Mouse (Mus musculus) lung, embryonic 15.5 days (tissue): ENCODE data around the gene Plagl2. TPM values are rescaled to one million over a fixed set of nuclear protein-coding genes. Genes with fewer than 3 reads are reported as not detected.

ENCODE experiments used
- ATAC-seq: fragments of 200-750 bp; cut with Nextera tagmentation; 2 replicates; pipeline ENCODE4 v1.8.0; 2017; ENCODE audit warnings: moderate number of reproducible peaks, borderline replicate concordance; ENCODE audit not compliant: low FRiP score, low TSS enrichment; ENCODE audit errors: extremely low read depth
- H3K27ac ChIP-seq: fragments of 300-500 bp; sonication (generic); 2 replicates; pipeline ENCODE4 v1.5.1; 2015; ENCODE audit warnings: moderate library complexity, mild to moderate bottlenecking, inconsistent platforms
- H3K27me3 ChIP-seq: fragments of 300-500 bp; sonication (generic); 2 replicates; pipeline ENCODE4 v1.6.1; 2015; ENCODE audit warnings: inconsistent platforms
- H3K36me3 ChIP-seq: fragments of 300-500 bp; sonication (generic); 2 replicates; pipeline ENCODE4 v1.6.1; 2015; ENCODE audit warnings: inconsistent platforms
- H3K4me1 ChIP-seq: fragments of 300-500 bp; sonication (generic); 2 replicates; pipeline ENCODE4 v1.6.1; 2015; ENCODE audit warnings: inconsistent platforms
- H3K4me2 ChIP-seq: fragments of 300-500 bp; sonication (generic); 2 replicates; pipeline ENCODE4 v1.6.1; 2015; ENCODE audit warnings: inconsistent platforms, mild to moderate bottlenecking, moderate library complexity
- H3K4me3 ChIP-seq: fragments of 300-500 bp; sonication (generic); 2 replicates; pipeline ENCODE4 v1.5.1; 2015; ENCODE audit warnings: mild to moderate bottlenecking, inconsistent platforms
- H3K9ac ChIP-seq: fragments of 300-500 bp; sonication (generic); 2 replicates; pipeline ENCODE4 v1.6.1; 2015; ENCODE audit warnings: inconsistent platforms
- H3K9me3 ChIP-seq: fragments of 300-500 bp; sonication (generic); 2 replicates; pipeline ENCODE4 v1.6.1; 2016; ENCODE audit warnings: inconsistent platforms
- WGBS: fragments of 180-500 bp; shearing (Covaris S2); methylation state at CpG from one replicate; pipeline ENCODE4 v1.1.7; 2015; 5-methylcytosine and 5-hydroxymethylcytosine counted together
- polyA plus RNA-seq: library from polyadenylated mRNA; unstranded; fragments of >200 nt; fragmentation: Nextera tagmentation; extraction: Ambion mirVana; gene quantifications from 2 replicates; pipeline ENCODE4 v1.2.1, GENCODE M21; 2015

Gene Plagl2
- polyA plus RNA-seq, 1 experiment from 2014 or later, result 12.9 TPM

DNA sequence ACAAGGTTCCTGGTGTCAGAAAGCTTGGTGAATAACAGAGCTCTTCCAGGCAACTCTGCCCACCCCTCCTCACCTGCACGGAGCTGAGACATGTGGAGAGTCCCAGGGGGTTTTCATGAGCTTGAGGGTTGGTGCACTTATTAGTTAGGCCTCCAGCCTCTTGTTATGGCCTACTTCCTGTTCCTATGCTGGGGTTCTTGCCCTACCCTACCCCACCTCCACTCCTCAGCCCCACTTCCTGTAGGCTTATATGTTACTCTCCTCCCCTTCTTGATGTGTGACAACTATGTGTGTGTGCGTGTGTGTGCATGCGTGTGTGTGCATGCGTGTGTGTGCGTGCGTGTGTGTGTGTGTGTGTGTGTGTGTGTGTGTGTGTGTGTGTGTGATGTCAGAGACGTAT is 21.8 kb upstream of the Plagl2 start:
- Histone ChIP-seq H3K9ac (no peak overlapping the region), H3K27me3 (no peaks in the 10 kb centered on the region), H3K27ac (no peak overlapping the region), H3K4me3 (no peak overlapping the region), H3K4me1 (0 out of 2 replicates have a peak, but pooled peaks cover 7% of the 10 kb centered on the region), H3K9me3 (no peaks in the 10 kb centered on the region), H3K4me2 (no peak overlapping the region), H3K36me3 (peaks cover 43% of the 10 kb centered on the region)
- no peak for ATAC-seq
- WGBS, result 84% methylated on average over 6 of the region's 7 CpGs

DNA sequence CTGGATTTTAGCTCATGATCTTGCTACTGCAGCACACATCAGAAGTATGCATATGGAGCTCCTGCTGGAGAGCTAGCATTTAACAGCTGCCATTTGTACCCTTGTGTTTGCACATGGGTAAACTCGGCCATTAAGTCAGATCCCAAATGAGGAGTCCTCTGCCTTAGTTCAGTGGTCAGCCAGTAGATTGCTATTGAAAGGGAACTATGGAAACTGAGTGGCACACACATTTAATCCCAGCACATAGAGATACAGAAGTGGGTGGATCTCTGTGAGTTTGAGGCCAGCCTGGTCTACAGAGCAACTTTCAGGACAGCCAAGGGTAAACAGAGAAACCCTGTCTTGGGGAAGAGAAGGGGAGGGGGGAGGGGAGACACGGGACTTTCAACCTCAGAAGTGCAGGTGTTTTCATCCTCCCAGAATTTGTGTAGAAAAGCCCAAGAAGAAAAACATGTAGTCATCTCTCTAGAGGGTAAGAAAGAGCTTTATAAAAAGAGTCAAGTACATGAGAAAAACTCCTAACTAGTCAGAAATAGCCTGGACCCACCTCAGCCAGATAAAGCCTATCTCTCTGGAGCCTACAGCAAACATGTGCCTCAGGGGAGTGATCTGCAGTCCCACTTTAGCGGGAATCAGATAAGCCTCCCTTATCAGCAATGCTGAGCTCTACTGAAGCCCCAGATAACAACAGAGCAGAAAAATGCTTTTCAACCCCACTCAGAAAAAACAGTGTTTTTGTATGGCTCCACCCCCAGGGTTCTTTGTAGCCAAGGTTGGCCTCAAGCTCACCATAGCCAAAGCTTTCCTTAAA is 18.8 kb upstream of the Plagl2 start:
- WGBS, result 34% methylated on average over 3 of the region's 3 CpGs
- Histone ChIP-seq H3K4me3 (no peak overlapping the region), H3K4me2 (no peak overlapping the region), H3K9me3 (no peaks in the 10 kb centered on the region), H3K27me3 (no peaks in the 10 kb centered on the region), H3K27ac (no peak overlapping the region), H3K9ac (no peak overlapping the region), H3K4me1 (0 out of 2 replicates have a peak, but pooled peaks cover 7% of the 10 kb centered on the region), H3K36me3 (peaks cover 28% of the 10 kb centered on the region)
- ATAC-seq, result no peak

DNA sequence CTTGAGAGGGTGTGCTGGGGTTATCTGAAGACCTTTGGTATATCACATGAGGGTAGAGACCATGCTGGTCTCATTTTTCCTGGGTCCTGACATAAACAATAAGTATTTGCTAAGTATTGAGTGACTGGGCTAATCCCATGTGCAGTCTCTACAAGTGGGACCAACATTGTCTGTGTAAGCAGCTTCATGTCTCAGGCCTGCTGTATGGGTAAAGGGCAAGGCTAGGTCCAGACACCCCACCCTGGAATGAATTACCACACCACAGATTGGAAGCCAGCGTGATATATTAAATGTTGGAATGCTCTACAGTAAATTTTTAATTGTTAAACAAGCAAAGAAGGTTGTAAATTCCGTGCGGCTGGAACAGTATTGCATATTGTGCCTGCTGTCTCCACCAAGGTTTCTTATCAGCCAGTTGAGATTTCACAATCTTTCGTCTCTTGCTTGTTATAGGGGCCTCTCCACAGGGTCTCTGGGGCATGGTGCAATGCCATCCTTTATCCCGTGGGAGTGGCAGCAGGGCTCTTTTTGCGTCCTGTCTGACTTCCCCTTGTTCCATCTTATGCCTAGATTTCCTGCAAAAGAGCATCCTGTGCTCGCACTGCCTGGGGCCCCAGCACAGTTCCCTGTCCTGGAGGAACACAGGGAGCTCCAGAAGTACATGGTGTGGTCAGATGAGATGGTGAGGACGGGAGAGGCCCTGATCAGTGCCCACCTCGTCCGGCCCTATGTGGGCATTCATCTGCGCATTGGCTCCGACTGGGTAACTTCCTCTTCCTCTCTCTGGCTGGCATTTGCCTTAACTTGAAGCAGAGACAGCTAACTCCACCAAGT is 18.0 kb upstream of the Plagl2 start:
- H3K27ac ChIP-seq, result 0 out of 2 replicates have a peak overlapping the region, but pooled peaks have one; percentile 3
- no peak overlapping the region for H3K4me3 ChIP-seq
- H3K9me3 ChIP-seq, result no peaks in the 10 kb centered on the region
- H3K9ac ChIP-seq, result no peak overlapping the region
- ATAC-seq, result no peak
- peaks cover 23% of the 10 kb centered on the region for H3K36me3 ChIP-seq
- 58% methylated on average over 12 of the region's 12 CpGs for WGBS
- H3K4me1 ChIP-seq, result 0 out of 2 replicates have a peak, but pooled peaks cover 7% of the 10 kb centered on the region
- no peaks in the 10 kb centered on the region for H3K27me3 ChIP-seq
- H3K4me2 ChIP-seq, result no peak overlapping the region

DNA sequence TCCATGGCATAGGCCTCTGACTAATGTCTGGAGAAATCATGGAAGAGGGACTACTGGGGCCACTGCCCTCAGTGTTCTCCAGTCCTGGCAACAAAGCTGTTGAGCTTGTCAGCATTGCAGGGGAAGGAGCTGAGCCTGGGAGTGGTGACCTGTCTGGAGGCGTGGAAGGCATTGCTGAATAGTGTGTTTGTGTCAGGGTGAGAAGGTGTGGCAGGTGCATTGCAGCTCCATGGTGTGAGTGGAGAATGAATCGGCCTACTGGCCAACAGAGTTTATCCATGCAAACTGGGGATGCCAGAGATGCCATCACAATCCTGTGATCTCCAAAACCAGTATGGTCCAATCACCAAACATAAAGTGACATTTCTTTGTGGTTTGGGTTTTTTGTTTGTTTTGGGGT is 15.4 kb upstream of the Plagl2 start:
- peaks cover 20% of the 10 kb centered on the region; the same call in 1 of the 2 replicates for H3K36me3 ChIP-seq
- no peak overlapping the region for H3K9ac ChIP-seq
- H3K4me2 ChIP-seq, result no peak overlapping the region
- 92% methylated on average over 2 of the region's 2 CpGs for WGBS
- H3K4me3 ChIP-seq, result no peak overlapping the region
- ATAC-seq, result no peak
- H3K27ac ChIP-seq, result no peak overlapping the region
- no peaks in the 10 kb centered on the region for H3K27me3 ChIP-seq
- 0 out of 2 replicates have a peak, but pooled peaks cover 7% of the 10 kb centered on the region for H3K4me1 ChIP-seq
- H3K9me3 ChIP-seq, result no peaks in the 10 kb centered on the region

DNA sequence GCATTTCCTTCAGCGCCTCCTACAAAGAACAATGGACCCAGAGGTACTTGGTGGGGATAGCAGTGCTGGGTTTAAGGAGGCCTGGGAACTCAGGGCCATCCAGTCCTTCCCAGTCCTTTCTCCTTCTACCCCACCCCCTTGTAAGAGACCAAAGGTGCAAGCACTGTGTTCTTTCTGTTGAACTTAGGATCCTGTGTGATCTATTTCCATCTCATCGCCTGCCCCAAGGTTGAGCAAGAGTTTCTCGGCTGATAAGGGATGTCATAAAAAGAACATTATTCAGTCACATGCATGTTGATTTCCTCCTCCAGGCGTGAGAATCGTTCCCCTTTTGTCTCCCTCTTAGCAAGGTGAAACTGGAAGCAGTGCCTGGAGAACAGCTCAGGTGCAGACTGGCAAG is 8.5 kb upstream of the Plagl2 start:
- 87% methylated on average over 5 of the region's 5 CpGs for whole genome bisulfite sequencing
- Histone ChIP-seq H3K9ac (no peak overlapping the region), H3K4me1 (no peaks in the 10 kb centered on the region), H3K27ac (no peak overlapping the region), H3K36me3 (peaks cover 43% of the 10 kb centered on the region), H3K4me2 (no peak overlapping the region), H3K9me3 (no peaks in the 10 kb centered on the region), H3K27me3 (no peaks in the 10 kb centered on the region), H3K4me3 (no peak overlapping the region)
- ATAC-seq, result no peak

DNA sequence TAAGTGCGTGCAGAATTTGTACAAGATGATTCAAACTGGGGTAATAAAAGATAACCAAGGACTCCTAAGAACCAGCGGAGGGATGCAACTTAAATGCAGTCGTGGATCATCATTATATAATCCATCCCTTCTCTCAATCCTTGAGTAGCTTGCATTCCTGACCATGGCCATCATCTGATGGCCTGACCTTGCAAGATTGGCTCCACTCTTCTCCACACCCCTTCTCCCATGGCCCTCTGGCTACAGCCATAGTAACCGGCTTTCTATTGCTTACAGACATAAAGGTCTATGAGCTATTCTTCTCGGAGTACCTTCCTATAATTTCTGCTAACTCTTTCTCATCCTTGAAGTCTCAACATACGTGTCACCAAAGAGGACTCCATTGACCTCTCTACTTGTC is 930 bp upstream of the Plagl2 start:
- Histone ChIP-seq H3K4me1 (peaks cover 34% of the 10 kb centered on the region), H3K27me3 (no peaks in the 10 kb centered on the region), H3K4me2 (peak overlapping the region; percentile 72), H3K9me3 (no peaks in the 10 kb centered on the region), H3K36me3 (peaks cover 8% of the 10 kb centered on the region), H3K4me3 (peak overlapping the region; percentile 99), H3K9ac (peak overlapping the region; percentile 100), H3K27ac (peak overlapping the region; percentile 96; the same call in 1 of the 2 replicates)
- ATAC-seq, result no peak
- WGBS, result 60% methylated on average over 6 of the region's 6 CpGs

DNA sequence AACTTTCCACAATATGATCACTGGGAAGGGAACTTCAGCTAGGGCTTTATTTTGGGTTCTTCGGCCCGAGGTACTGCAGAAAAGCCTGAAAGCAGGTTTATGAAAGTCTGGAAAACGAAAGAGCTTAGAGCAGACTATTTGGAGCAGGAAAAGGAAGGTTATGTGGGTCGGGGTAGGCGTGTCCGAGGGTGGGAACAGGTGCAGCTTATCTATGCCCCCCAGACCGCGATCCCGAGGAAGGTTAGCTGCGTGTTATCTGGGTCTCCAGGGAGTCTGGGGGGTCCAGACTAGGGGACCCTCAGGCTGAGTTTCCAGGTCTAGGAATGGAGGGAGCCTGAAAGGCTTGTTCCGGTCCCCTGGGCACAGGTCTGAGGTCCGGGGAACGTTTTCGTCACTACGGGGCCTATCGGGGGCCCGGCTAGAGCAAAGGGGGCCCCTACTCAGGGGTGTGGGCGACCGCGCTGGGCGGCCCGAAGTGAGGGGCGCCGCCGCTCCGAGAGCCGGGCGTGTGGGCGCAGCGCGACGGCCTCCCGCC is 458 bp downstream of the Plagl2 start:
- no peaks in the 10 kb centered on the region for H3K27me3 ChIP-seq
- H3K4me1 ChIP-seq, result peaks cover 46% of the 10 kb centered on the region
- WGBS, result under 1% methylated on average over 33 of the region's 33 CpGs
- peak overlapping the region; percentile 100 for H3K9ac ChIP-seq
- H3K9me3 ChIP-seq, result no peaks in the 10 kb centered on the region
- peak overlapping the region; percentile 99 for H3K4me3 ChIP-seq
- peak overlapping the region; percentile 96 for H3K27ac ChIP-seq
- peaks cover 5% of the 10 kb centered on the region for H3K36me3 ChIP-seq
- ATAC-seq, result peak; percentile 72; the same call in 1 of the 2 replicates
- H3K4me2 ChIP-seq, result peak overlapping the region; percentile 72

DNA sequence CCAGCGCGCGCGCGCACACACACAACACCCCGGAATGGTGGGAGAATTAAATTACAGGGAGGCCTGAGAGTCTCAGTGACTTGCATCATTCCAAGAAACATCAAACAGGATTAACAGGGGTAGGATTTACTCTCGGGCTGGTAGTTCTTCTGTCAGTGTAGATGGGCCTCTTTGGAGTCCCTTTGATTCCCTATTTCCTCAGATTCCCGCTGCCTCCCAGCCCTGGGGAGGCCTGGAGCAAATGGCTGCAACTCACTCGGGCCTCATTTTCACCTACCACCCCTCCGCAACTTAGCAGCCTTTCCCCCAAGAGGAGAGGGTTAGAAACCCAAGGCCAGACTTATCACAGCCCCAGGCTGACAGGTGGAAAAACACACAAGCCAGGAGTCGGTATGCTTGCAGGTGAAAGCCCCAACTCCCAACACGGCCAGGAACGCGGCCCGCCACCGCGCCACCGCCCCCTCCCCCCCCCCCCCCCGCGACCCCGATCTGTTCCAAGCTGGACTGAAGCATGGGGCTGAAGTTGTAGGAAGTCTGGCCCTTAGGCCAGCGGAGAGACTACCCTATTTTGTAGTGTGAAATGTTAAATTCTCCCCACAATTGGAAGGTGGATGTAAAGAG is 1.3 kb downstream of the Plagl2 start:
- no peak for ATAC-seq
- Histone ChIP-seq H3K4me3 (peak overlapping the region; percentile 99), H3K4me2 (peak overlapping the region; percentile 72), H3K36me3 (peaks cover 9% of the 10 kb centered on the region), H3K4me1 (peaks cover 48% of the 10 kb centered on the region), H3K9me3 (no peaks in the 10 kb centered on the region), H3K27ac (peak overlapping the region; percentile 96), H3K9ac (peak overlapping the region; percentile 100), H3K27me3 (no peaks in the 10 kb centered on the region)
- WGBS, result 10% methylated on average over 11 of the region's 22 CpGs

DNA sequence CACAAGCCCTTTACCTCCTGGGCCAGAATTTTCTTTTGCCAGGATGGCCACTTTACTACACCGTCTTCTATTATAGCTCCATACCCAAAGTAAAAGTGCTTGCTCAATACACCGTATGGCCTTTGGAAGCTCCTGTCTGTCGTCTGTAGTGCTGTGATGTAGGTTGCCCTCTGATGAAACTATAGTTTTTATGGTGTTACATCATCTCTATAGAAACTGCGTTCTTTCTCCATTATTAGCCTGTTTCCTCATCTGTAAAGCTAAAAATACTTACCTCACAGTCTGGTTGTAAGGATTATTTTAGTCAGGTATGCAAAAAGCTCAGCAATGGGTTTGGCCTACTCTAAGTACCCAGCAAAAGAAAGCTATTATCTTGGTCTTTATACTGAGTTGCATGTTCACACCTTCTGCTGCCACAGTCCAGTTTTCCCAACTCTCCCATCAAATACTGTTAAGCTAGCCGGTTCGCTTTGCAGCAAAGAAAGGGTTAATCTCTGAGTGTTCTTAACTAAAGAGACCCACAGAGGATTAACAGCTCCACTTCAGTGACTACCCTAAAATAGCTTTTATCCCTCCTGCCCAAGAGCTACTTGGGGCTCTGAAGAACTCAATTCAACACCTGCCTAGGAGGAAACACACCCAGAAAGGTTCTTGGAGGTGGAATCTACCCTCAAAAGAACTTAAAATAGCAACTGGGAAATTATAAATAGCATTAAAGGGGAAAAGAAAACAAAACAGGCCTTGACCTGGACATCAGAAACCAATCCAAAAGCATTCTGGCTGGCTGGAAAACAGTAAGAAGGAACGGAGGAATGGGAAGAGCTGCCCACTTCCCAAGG is 2.0 kb downstream of the Plagl2 start:
- peak overlapping the region; percentile 99 for H3K4me3 ChIP-seq
- peaks cover 16% of the 10 kb centered on the region for H3K36me3 ChIP-seq
- H3K4me1 ChIP-seq, result peaks cover 48% of the 10 kb centered on the region
- peak overlapping the region; percentile 72 for H3K4me2 ChIP-seq
- 47% methylated on average over 7 of the region's 7 CpGs for WGBS
- H3K27me3 ChIP-seq, result no peaks in the 10 kb centered on the region
- H3K27ac ChIP-seq, result peak overlapping the region; percentile 96
- no peaks in the 10 kb centered on the region for H3K9me3 ChIP-seq
- H3K9ac ChIP-seq, result peak overlapping the region; percentile 100
- no peak for ATAC-seq

DNA sequence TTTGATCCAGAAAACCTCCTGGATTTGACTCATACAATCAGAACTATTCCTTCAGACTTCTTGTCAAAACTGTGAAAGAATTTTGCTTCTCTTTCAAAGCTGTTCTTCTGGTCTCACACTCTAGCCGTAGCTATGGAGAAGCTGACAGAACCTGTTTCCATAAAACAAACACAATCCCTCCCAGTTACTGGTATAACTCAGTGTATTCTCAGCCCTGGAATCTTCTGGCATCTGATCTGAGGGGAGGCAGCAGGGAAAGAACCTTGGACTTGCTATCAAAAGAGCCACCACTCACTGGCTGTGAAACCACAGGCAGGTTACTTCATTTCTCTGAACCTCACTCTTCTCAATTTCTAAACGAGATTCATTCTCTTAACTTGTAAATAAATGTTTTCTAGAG is 2.8 kb downstream of the Plagl2 start:
- Histone ChIP-seq H3K9ac (peak overlapping the region; percentile 100; the same call in 1 of the 2 replicates), H3K36me3 (peaks cover 23% of the 10 kb centered on the region), H3K4me2 (peak overlapping the region; percentile 72), H3K27ac (peak overlapping the region; percentile 96), H3K4me3 (peak overlapping the region; percentile 99; the same call in 1 of the 2 replicates), H3K9me3 (no peaks in the 10 kb centered on the region), H3K4me1 (peaks cover 48% of the 10 kb centered on the region), H3K27me3 (no peaks in the 10 kb centered on the region)
- WGBS, result 39% methylated on average over 2 of the region's 2 CpGs
- ATAC-seq, result no peak
